Mouse (Mus musculus) stomach, postnatal 0 days (tissue): ENCODE data around the gene Usp10.

Experiments
- CTCF ChIP-seq: IDR thresholded peaks from 2 replicates; pipeline ENCODE4 v1.5.1; 2016; ENCODE audit warnings: antibody characterized with exemption, low read depth, mild to moderate bottlenecking, moderate library complexity
- EP300 ChIP-seq: optimal IDR thresholded peaks from 2 replicates; pipeline ENCODE3; 2016; ENCODE audit warnings: antibody characterized with exemption

GRCm38 (mm10) chr8:119862390-119862734, 47.8 kb upstream of the Usp10 start:
- TF ChIP-seq CTCF (no peak; the same call in 1 of the 2 replicates), EP300 (no peak)
